Mouse (Mus musculus): ENCODE results near the gene Tmco4. TPM values are rescaled to one million over a fixed set of nuclear protein-coding genes. Genes with fewer than 3 reads are reported as not detected.
A peak's percentile ranks its signal among the peaks of the same experiment; 100 is the strongest.

Tmco4 gene
- polyA plus RNA-seq, 1 experiment from 2014 or later = 1.3 TPM

DNA sequence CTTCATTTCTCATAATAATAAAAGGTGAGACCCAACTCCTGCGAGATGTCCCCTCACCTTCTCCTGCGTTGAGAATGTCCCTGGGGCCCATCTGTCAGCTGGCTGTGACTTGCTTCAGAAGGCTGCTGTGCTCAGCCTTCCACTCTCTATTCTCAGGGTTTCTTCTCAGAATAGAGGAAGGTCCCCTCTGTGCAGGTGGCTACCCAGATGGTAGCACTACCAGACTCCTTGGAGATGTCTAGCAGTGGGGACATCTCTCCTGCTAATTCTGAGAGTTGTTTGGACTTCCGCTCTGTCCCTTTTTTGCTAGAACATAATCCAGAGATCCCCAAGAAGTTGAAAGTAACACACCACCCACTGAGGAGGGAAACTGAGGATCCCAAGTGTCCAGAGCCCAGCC is 62.3 kb downstream of the Tmco4 start:
- H3K27ac ChIP-seq (ENCODE audit: low read depth, low read length) = no peak overlapping the region
- ATAC-seq (ENCODE audit: low FRiP score) = no peak
- H3K4me3 ChIP-seq (ENCODE audit: low read depth, low read length) = no peak overlapping the region
- no peak overlapping the region for H3K4me2 ChIP-seq (replicated peaks; ENCODE audit: low read depth, low read length)
- no peaks in the 10 kb centered on the region for H3K27me3 ChIP-seq (ENCODE audit: control insufficient read depth, insufficient read depth, low read length)
- no peak overlapping the region for H3K9ac ChIP-seq (ENCODE audit: low read depth, low read length)
- no peaks in the 10 kb centered on the region for H3K9me3 ChIP-seq (ENCODE audit: control insufficient read depth, low read length)
- no peaks in the 10 kb centered on the region for H3K4me1 ChIP-seq (replicated peaks; ENCODE audit: control insufficient read depth, insufficient read depth, low read length)
- no peaks in the 10 kb centered on the region for H3K36me3 ChIP-seq (ENCODE audit: control insufficient read depth, insufficient read depth, low read length)
- WGBS = 94% methylated on average over 3 of the region's 3 CpGs
- DNase-seq (ENCODE audit: low spot score) = no peak

- Histone ChIP-seq H3K9ac (ENCODE audit: low read depth, low read length) (no peak overlapping the region), H3K27ac (ENCODE audit: low read depth, low read length) (no peak overlapping the region), H3K4me1 (replicated peaks; ENCODE audit: control insufficient read depth, insufficient read depth, low read length) (no peaks in the 10 kb centered on the region), H3K4me2 (replicated peaks; ENCODE audit: low read depth, low read length) (no peak overlapping the region), H3K4me3 (ENCODE audit: low read depth, low read length) (no peak overlapping the region), H3K9me3 (ENCODE audit: control insufficient read depth, low read length) (no peaks in the 10 kb centered on the region), H3K27me3 (ENCODE audit: control insufficient read depth, insufficient read depth, low read length) (no peaks in the 10 kb centered on the region), H3K36me3 (ENCODE audit: control insufficient read depth, insufficient read depth, low read length) (no peaks in the 10 kb centered on the region)
- DNase-seq (ENCODE audit: low spot score) (no peak), ATAC-seq (ENCODE audit: low FRiP score) (no peak)
- WGBS = 93% methylated on average over 3 of the region's 3 CpGs
Measured at GRCm38 (mm10) chr4:139035799-139036198, 63.1 kb downstream of the Tmco4 start.

GRCm38 (mm10) chr4:139037795-139038607 is 65.3 kb downstream of the Tmco4 start:
- Histone ChIP-seq H3K9me3 (ENCODE audit: control insufficient read depth, low read length) (no peaks in the 10 kb centered on the region), H3K9ac (ENCODE audit: low read depth, low read length) (no peak overlapping the region), H3K27ac (ENCODE audit: low read depth, low read length) (no peak overlapping the region), H3K4me3 (ENCODE audit: low read depth, low read length) (no peak overlapping the region), H3K36me3 (ENCODE audit: control insufficient read depth, insufficient read depth, low read length) (no peaks in the 10 kb centered on the region), H3K4me1 (replicated peaks; ENCODE audit: control insufficient read depth, insufficient read depth, low read length) (no peaks in the 10 kb centered on the region), H3K27me3 (ENCODE audit: control insufficient read depth, insufficient read depth, low read length) (no peaks in the 10 kb centered on the region), H3K4me2 (replicated peaks; ENCODE audit: low read depth, low read length) (no peak overlapping the region)
- WGBS = 74% methylated on average over 16 of the region's 17 CpGs
- no peak for ATAC-seq (ENCODE audit: low FRiP score)
- DNase-seq (ENCODE audit: low spot score) = no peak

GRCm38 (mm10) chr4:139040084-139040839 is 67.6 kb downstream of the Tmco4 start:
- Histone ChIP-seq H3K4me3 (ENCODE audit: low read depth, low read length) (no peak overlapping the region), H3K36me3 (ENCODE audit: control insufficient read depth, insufficient read depth, low read length) (no peaks in the 10 kb centered on the region), H3K27me3 (ENCODE audit: control insufficient read depth, insufficient read depth, low read length) (no peaks in the 10 kb centered on the region), H3K4me2 (replicated peaks; ENCODE audit: low read depth, low read length) (no peak overlapping the region), H3K27ac (ENCODE audit: low read depth, low read length) (peak overlapping the region; percentile 21; the same call in 1 of the 2 replicates), H3K4me1 (replicated peaks; ENCODE audit: control insufficient read depth, insufficient read depth, low read length) (no peaks in the 10 kb centered on the region), H3K9me3 (ENCODE audit: control insufficient read depth, low read length) (no peaks in the 10 kb centered on the region), H3K9ac (ENCODE audit: low read depth, low read length) (no peak overlapping the region)
- ATAC-seq (ENCODE audit: low FRiP score) = no peak; the same call in 1 of the 2 replicates
- peak; percentile 31 for DNase-seq (ENCODE audit: low spot score)
- WGBS = 4% methylated on average over 10 of the region's 10 CpGs

DNA sequence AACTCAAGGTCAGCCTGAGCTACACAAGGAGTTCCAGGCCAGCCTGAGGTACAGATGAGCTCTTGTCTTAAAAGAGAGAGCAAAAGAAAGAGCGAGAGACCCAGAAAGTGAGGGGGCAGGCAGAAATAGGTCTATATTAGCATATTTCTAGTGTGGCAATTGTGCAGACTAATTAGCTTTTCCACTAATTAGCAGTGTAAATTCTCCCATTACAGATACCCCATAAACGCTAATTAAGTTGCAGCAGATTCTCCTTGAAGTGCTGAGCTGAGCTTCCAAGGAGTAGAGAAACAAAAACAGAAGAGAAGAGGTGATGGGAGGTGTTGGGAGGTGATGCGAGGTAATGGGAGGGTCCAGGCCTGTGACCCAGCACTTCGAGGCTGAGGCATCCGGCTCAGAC is 69.9 kb downstream of the Tmco4 start:
- Histone ChIP-seq H3K9ac (ENCODE audit: low read depth, low read length) (no peak overlapping the region), H3K27ac (ENCODE audit: low read depth, low read length) (no peak overlapping the region), H3K36me3 (ENCODE audit: control insufficient read depth, insufficient read depth, low read length) (no peaks in the 10 kb centered on the region), H3K9me3 (ENCODE audit: control insufficient read depth, low read length) (no peaks in the 10 kb centered on the region), H3K27me3 (ENCODE audit: control insufficient read depth, insufficient read depth, low read length) (no peaks in the 10 kb centered on the region), H3K4me1 (replicated peaks; ENCODE audit: control insufficient read depth, insufficient read depth, low read length) (no peaks in the 10 kb centered on the region), H3K4me3 (ENCODE audit: low read depth, low read length) (no peak overlapping the region), H3K4me2 (replicated peaks; ENCODE audit: low read depth, low read length) (no peak overlapping the region)
- DNase-seq (ENCODE audit: low spot score) (no peak), ATAC-seq (ENCODE audit: low FRiP score) (no peak)
- WGBS = 83% methylated on average over 5 of the region's 5 CpGs

GRCm38 (mm10) chr4:139043600-139043999 is 70.9 kb downstream of the Tmco4 start:
- DNase-seq (ENCODE audit: low spot score) (no peak), ATAC-seq (ENCODE audit: low FRiP score) (no peak)
- Histone ChIP-seq H3K9me3 (ENCODE audit: control insufficient read depth, low read length) (no peaks in the 10 kb centered on the region), H3K4me1 (replicated peaks; ENCODE audit: control insufficient read depth, insufficient read depth, low read length) (no peaks in the 10 kb centered on the region), H3K27ac (ENCODE audit: low read depth, low read length) (no peak overlapping the region), H3K4me2 (replicated peaks; ENCODE audit: low read depth, low read length) (no peak overlapping the region), H3K27me3 (ENCODE audit: control insufficient read depth, insufficient read depth, low read length) (no peaks in the 10 kb centered on the region), H3K4me3 (ENCODE audit: low read depth, low read length) (no peak overlapping the region), H3K9ac (ENCODE audit: low read depth, low read length) (no peak overlapping the region), H3K36me3 (ENCODE audit: control insufficient read depth, insufficient read depth, low read length) (no peaks in the 10 kb centered on the region)
- 95% methylated on average over 2 of the region's 2 CpGs for WGBS

GRCm38 (mm10) chr4:139044566-139044965 is 71.9 kb downstream of the Tmco4 start:
- Histone ChIP-seq H3K9ac (ENCODE audit: low read depth, low read length) (no peak overlapping the region), H3K36me3 (ENCODE audit: control insufficient read depth, insufficient read depth, low read length) (no peaks in the 10 kb centered on the region), H3K4me2 (replicated peaks; ENCODE audit: low read depth, low read length) (no peak overlapping the region), H3K4me1 (replicated peaks; ENCODE audit: control insufficient read depth, insufficient read depth, low read length) (no peaks in the 10 kb centered on the region), H3K27ac (ENCODE audit: low read depth, low read length) (no peak overlapping the region), H3K27me3 (ENCODE audit: control insufficient read depth, insufficient read depth, low read length) (no peaks in the 10 kb centered on the region), H3K4me3 (ENCODE audit: low read depth, low read length) (no peak overlapping the region), H3K9me3 (ENCODE audit: control insufficient read depth, low read length) (no peaks in the 10 kb centered on the region)
- no peak for DNase-seq (ENCODE audit: low spot score)
- WGBS = 88% methylated on average over 5 of the region's 5 CpGs
- ATAC-seq (ENCODE audit: low FRiP score) = no peak

GRCm38 (mm10) chr4:139046354-139046753 is 73.7 kb downstream of the Tmco4 start:
- ATAC-seq (ENCODE audit: low FRiP score) (no peak), DNase-seq (ENCODE audit: low spot score) (no peak)
- Histone ChIP-seq H3K36me3 (ENCODE audit: control insufficient read depth, insufficient read depth, low read length) (no peaks in the 10 kb centered on the region), H3K9me3 (ENCODE audit: control insufficient read depth, low read length) (no peaks in the 10 kb centered on the region), H3K27ac (ENCODE audit: low read depth, low read length) (no peak overlapping the region), H3K4me2 (replicated peaks; ENCODE audit: low read depth, low read length) (no peak overlapping the region), H3K4me3 (ENCODE audit: low read depth, low read length) (no peak overlapping the region), H3K27me3 (ENCODE audit: control insufficient read depth, insufficient read depth, low read length) (no peaks in the 10 kb centered on the region), H3K9ac (ENCODE audit: low read depth, low read length) (no peak overlapping the region), H3K4me1 (replicated peaks; ENCODE audit: control insufficient read depth, insufficient read depth, low read length) (no peaks in the 10 kb centered on the region)
- 80% methylated on average over 5 of the region's 5 CpGs for WGBS

- H3K4me1 ChIP-seq (replicated peaks; ENCODE audit: control insufficient read depth, insufficient read depth, low read length) = no peaks in the 10 kb centered on the region
- H3K9ac ChIP-seq (ENCODE audit: low read depth, low read length) = no peak overlapping the region
- 77% methylated on average over 6 of the region's 6 CpGs for WGBS
- H3K36me3 ChIP-seq (ENCODE audit: control insufficient read depth, insufficient read depth, low read length) = no peaks in the 10 kb centered on the region
- no peak for DNase-seq (ENCODE audit: low spot score)
- H3K9me3 ChIP-seq (ENCODE audit: control insufficient read depth, low read length) = no peaks in the 10 kb centered on the region
- ATAC-seq (ENCODE audit: low FRiP score) = no peak
- no peaks in the 10 kb centered on the region for H3K27me3 ChIP-seq (ENCODE audit: control insufficient read depth, insufficient read depth, low read length)
- no peak overlapping the region for H3K27ac ChIP-seq (ENCODE audit: low read depth, low read length)
- H3K4me2 ChIP-seq (replicated peaks; ENCODE audit: low read depth, low read length) = no peak overlapping the region
- no peak overlapping the region for H3K4me3 ChIP-seq (ENCODE audit: low read depth, low read length)
Measured at GRCm38 (mm10) chr4:139048518-139048917, 75.8 kb downstream of the Tmco4 start.

Data from hindbrain, embryonic 11.5 days (tissue).